Mouse (Mus musculus): ENCODE results near the gene Smim6.

- TF ChIP-seq CTCF (IDR thresholded peaks at IDR 0.05; ENCODE audit: low read depth) (no peak), EP300 (IDR thresholded peaks at IDR 0.05; ENCODE audit: low read depth) (no peak)
These were observed 10.2 kb downstream of the Smim6 start for GRCm38 (mm10) chr11:115921986-115922385.
